Mouse (Mus musculus): ENCODE measurements around the gene Scml4.

GRCm38 (mm10) chr10:42892250-42892649 lies 32.1 kb downstream of the Scml4 start:
- TF ChIP-seq CTCF (IDR thresholded peaks at IDR 0.05; ENCODE audit: extremely low read depth, insufficient read depth, low read length): no peak
- no peak for TF ChIP-seq POLR2A (IDR thresholded peaks at IDR 0.05; ENCODE audit: extremely low read depth, insufficient read depth, low read length)

Data from cortical plate, adult 2 months (tissue).